Mouse (Mus musculus) embryonic facial prominence, embryonic 14.5 days (tissue): ENCODE data around the gene Fbxl13. TPM values are rescaled to one million over a fixed set of nuclear protein-coding genes. Genes with fewer than 3 reads are reported as not detected.
A peak's percentile ranks its signal among the peaks of the same experiment; 100 is the strongest.

ENCODE experiments used
- ATAC-seq: fragments of 200-750 bp; cut with Nextera tagmentation; 2 replicates; pipeline ENCODE4 v1.8.0; 2017; ENCODE audit warnings: low read depth, moderate number of reproducible peaks, moderate TSS enrichment
- DNase-seq: peaks from one replicate; pipeline ENCODE4 v3.0.0-alpha.2; 2015; ENCODE audit warnings: low spot score
- H3K27ac ChIP-seq: fragments of 300-500 bp; sonication (generic); replicated peaks from 2 replicates; pipeline ENCODE4 v1.5.1; 2014; ENCODE audit warnings: low read depth, mild to moderate bottlenecking, low read length, moderate library complexity
- H3K27me3 ChIP-seq: fragments of 300-500 bp; sonication (generic); replicated peaks from 2 replicates; pipeline ENCODE4 v1.6.1; 2014; ENCODE audit warnings: low read length; ENCODE audit not compliant: control insufficient read depth, insufficient read depth
- H3K36me3 ChIP-seq: fragments of 300-500 bp; sonication (generic); 2 replicates; pipeline ENCODE4 v1.6.1; 2014; ENCODE audit warnings: low read length, mixed read lengths; ENCODE audit not compliant: control insufficient read depth, insufficient read depth
- H3K4me1 ChIP-seq: fragments of 300-500 bp; sonication (generic); 2 replicates; pipeline ENCODE4 v1.6.1; 2014; ENCODE audit warnings: antibody characterized with exemption, low read length; ENCODE audit not compliant: control insufficient read depth, insufficient read depth
- H3K4me2 ChIP-seq: fragments of 300-500 bp; sonication (generic); 2 replicates; pipeline ENCODE4 v1.6.1; 2014; ENCODE audit warnings: low read depth, mild to moderate bottlenecking, low read length, moderate library complexity, mixed read lengths
- H3K4me3 ChIP-seq: fragments of 300-500 bp; sonication (generic); 2 replicates; pipeline ENCODE4 v1.5.1; 2014; ENCODE audit warnings: low read depth, mild to moderate bottlenecking, low read length
- H3K9ac ChIP-seq: fragments of 300-500 bp; sonication (generic); 2 replicates; pipeline ENCODE4 v1.6.1; 2014; ENCODE audit warnings: low read depth, mild to moderate bottlenecking, low read length, moderate library complexity, mixed read lengths
- H3K9me3 ChIP-seq: fragments of 300-500 bp; sonication (generic); 2 replicates; pipeline ENCODE4 v1.6.1; 2016; ENCODE audit warnings: low read length; ENCODE audit not compliant: control insufficient read depth
- WGBS: fragments of 180-500 bp; shearing (Covaris S2); extraction: QIAGEN DNeasy Blood & Tissue Kit; methylation state at CpG from one replicate; pipeline ENCODE4 v1.1.7; 2014; 5-methylcytosine and 5-hydroxymethylcytosine counted together
- polyA plus RNA-seq: library from polyadenylated mRNA; unstranded; fragments of >200 nt; fragmentation: Nextera tagmentation; extraction: Ambion mirVana; gene quantifications from 2 replicates; pipeline ENCODE4 v1.2.1, GENCODE M21; 2014

The Fbxl13 gene
- polyA plus RNA-seq, 1 experiment from 2014 or later: 0.46 TPM

DNA sequence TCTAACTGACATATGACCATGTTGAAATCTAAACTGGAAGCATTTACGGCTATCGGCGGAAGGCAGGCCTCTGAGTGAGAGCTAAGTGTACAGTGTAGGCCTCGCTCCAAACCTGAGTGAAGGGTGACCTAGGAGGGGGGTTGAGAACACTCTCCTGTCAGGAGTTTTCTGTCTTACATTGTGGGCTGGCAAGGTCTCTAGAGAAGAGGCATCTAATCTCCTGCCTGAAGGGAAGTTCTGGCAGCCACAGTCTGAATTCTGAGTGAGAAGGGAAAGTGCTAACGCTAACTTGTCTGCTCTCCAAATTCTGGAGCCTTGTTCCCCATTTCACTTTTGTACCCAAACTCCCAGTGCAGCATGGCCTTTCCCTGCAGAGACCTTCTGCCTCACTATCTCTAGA lies 156.9 kb downstream of the Fbxl13 start:
- H3K4me2 ChIP-seq: no peak overlapping the region
- H3K27ac ChIP-seq: peak overlapping the region; percentile 46; the same call in 1 of the 2 replicates
- no peak overlapping the region for H3K4me3 ChIP-seq
- 54% methylated on average over 5 of the region's 5 CpGs for WGBS
- no peaks in the 10 kb centered on the region for H3K27me3 ChIP-seq
- H3K9me3 ChIP-seq: no peaks in the 10 kb centered on the region
- no peaks in the 10 kb centered on the region for H3K36me3 ChIP-seq
- DNase-seq: no peak
- peaks cover 40% of the 10 kb centered on the region for H3K4me1 ChIP-seq
- no peak overlapping the region for H3K9ac ChIP-seq
- ATAC-seq: no peak

DNA sequence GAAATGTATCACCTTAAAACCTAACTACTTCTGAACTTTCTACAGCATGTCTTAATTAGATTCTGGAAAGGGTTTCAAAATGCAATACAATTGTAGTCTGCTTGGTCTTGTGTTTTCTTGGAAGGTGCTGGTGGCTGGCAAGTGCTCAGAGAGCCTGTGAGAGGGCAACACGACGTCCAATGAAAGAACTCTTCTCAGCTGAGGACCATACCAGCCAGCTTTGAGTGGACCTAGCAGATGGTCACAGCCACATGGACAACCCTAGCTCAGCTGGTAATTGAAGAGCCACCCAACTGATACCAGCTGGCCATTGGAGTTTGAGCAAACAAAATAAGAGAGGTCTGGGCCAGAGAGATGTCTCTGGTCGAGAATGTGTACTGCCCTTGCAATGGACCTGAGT lies 157.7 kb downstream of the Fbxl13 start:
- peaks cover 40% of the 10 kb centered on the region for H3K4me1 ChIP-seq
- no peak overlapping the region for H3K4me3 ChIP-seq
- no peaks in the 10 kb centered on the region for H3K36me3 ChIP-seq
- no peaks in the 10 kb centered on the region for H3K9me3 ChIP-seq
- H3K27me3 ChIP-seq: no peaks in the 10 kb centered on the region
- no peak overlapping the region for H3K4me2 ChIP-seq
- 84% methylated on average over 3 of the region's 3 CpGs for WGBS
- no peak for ATAC-seq
- H3K27ac ChIP-seq: peak overlapping the region; percentile 75
- H3K9ac ChIP-seq: no peak overlapping the region
- DNase-seq: no peak

DNA sequence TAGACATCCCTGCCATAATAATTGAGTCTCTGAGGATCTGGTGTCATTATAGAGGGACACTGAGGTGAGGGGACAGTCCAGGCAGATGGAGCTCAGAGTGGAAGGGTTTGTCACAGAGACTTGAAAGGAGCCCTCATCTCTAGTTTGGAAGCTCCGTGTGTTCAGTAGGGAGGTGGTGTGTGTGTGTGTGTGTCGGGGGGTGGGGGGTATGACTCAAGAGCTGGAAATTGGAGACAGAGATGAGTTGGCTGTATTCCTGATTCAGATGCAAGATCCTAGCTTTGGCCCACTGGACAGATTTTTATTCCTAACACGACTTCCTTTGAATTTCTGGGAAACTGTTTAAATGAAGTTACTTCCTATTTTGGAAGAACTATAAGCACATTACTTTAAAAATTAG lies 158.1 kb downstream of the Fbxl13 start:
- no peaks in the 10 kb centered on the region for H3K27me3 ChIP-seq
- H3K27ac ChIP-seq: peak overlapping the region; percentile 75
- peak; percentile 78 for DNase-seq
- no peak overlapping the region for H3K4me3 ChIP-seq
- H3K4me1 ChIP-seq: peaks cover 43% of the 10 kb centered on the region
- H3K4me2 ChIP-seq: no peak overlapping the region; the same call in 1 of the 2 replicates
- no peak overlapping the region for H3K9ac ChIP-seq
- ATAC-seq: peak; percentile 62; the same call in 1 of the 2 replicates
- WGBS: 46% methylated on average over 3 of the region's 3 CpGs
- H3K36me3 ChIP-seq: no peaks in the 10 kb centered on the region
- H3K9me3 ChIP-seq: no peaks in the 10 kb centered on the region

DNA sequence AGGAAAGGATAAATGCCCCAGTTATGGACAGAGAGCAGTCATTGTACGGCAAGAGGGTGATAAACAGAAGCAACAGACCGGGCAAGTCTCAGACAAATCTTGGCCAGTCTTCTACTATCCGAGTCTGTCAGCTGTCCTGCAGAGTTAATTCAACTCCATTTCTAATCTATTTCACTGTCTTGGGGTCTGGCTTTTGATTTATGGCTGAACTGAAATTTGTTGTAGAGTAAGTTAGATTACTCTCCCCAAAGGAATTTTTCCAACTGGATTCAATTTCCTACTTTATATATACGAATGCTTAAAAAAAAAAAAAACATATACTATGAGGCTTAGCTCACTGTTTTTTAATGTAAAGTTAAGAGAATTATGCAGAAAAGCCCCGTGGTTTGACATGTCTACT lies 158.6 kb downstream of the Fbxl13 start:
- peak; percentile 44; the same call in 1 of the 2 replicates for ATAC-seq
- Histone ChIP-seq H3K9me3 (no peaks in the 10 kb centered on the region), H3K9ac (no peak overlapping the region), H3K4me2 (0 out of 2 replicates have a peak overlapping the region, but pooled peaks have one; percentile 4), H3K27me3 (no peaks in the 10 kb centered on the region), H3K27ac (peak overlapping the region; percentile 75; the same call in 1 of the 2 replicates), H3K36me3 (no peaks in the 10 kb centered on the region), H3K4me1 (peaks cover 43% of the 10 kb centered on the region), H3K4me3 (no peak overlapping the region)
- 31% methylated on average over 5 of the region's 5 CpGs for WGBS
- peak; percentile 81 for DNase-seq

DNA sequence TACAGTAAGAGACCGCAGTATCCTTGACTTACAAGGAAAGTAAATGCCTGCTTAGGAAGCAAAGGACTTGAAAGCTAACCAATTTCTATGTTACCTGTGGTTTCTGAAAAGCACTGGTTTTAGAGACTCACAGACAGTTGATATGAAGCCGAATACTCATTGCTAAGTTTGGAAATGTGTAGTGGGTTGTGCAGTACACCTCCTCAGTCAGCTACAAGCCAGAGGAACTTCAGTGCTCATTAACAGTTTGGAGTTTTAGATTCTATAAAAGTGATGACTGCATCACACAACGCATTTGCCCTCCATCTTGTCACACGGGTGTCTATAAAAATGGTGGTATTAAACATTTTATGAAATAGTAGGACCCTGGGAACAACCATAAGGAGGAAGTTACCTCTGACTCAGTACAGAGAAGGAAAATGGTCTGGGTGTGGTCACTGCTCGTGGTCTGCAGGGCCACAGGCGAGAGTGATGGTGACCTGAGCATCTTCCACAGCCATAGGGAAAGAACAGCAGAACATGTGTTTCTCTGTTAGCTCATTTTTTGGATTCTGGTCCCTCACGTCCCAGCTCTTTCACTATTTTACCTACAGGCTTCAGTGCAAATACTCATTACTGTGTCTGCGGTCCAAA lies 160.1 kb downstream of the Fbxl13 start:
- H3K27ac ChIP-seq: no peak overlapping the region
- H3K9ac ChIP-seq: no peak overlapping the region
- DNase-seq: no peak
- no peak for ATAC-seq
- H3K4me1 ChIP-seq: peaks cover 45% of the 10 kb centered on the region
- no peak overlapping the region for H3K4me2 ChIP-seq
- WGBS: 87% methylated on average over 8 of the region's 8 CpGs
- H3K4me3 ChIP-seq: no peak overlapping the region
- H3K36me3 ChIP-seq: no peaks in the 10 kb centered on the region
- no peaks in the 10 kb centered on the region for H3K27me3 ChIP-seq
- no peaks in the 10 kb centered on the region for H3K9me3 ChIP-seq

DNA sequence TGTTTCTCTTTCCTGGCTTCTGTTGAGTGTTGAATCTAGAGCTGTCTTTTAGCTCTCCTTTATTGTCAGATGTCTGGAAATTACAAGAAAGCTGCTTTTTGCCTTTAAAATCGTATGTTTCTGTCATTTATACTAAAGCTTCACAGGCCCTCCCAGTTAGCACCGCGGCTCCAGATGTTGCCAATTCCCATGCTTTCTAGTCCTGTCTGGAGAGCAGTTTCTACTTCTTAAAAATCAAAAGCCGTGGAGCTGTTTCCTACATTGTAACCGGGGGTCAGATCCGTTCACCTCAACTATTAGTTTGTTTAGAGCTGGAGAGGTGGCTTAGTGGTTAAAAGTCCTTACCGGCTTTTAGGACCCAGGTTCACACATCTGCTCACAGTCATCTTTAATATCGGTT lies 162.2 kb downstream of the Fbxl13 start:
- ATAC-seq: no peak

DNA sequence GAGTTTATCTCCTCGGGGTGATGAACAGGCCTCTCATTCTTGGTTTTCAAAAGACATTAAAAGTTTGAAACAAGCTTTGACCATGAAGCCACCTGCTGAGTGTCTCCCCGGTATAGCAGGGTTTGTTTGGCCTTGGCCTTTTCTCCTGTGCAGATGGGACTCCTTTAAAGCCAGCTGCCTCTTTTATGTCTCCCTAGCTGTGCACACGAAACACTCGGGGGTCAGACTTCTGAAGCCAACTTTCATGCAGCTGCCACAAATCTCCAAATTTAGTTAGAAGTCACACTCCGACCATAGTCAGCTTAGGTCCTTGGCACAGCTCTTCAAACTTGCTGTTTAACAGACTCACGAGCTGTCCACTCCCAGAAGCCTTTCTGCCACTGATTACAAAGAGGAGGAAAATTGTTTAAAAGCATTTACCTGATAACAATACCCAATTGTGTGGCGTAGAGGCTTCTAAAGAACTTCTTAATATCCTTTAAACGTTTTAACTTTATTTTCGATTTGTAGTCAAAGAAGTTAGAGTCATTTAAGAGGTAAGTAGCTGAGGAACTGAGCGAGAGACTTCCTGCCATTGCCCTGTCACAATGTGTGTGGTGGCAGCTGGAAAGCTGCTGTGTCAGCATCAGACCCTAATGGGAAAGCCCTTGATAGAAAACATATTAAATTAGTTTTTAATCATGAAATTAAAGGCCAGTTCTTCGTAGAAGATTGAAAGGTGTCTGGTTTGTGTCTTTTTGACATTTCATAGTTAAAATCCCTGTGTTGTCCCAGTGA lies 162.8 kb downstream of the Fbxl13 start:
- ATAC-seq (no peak), DNase-seq (peak; percentile 59)
- Histone ChIP-seq H3K27me3 (no peaks in the 10 kb centered on the region), H3K4me2 (no peak overlapping the region), H3K36me3 (no peaks in the 10 kb centered on the region), H3K9me3 (no peaks in the 10 kb centered on the region), H3K4me3 (no peak overlapping the region), H3K4me1 (peaks cover 26% of the 10 kb centered on the region), H3K27ac (no peak overlapping the region; the same call in 1 of the 2 replicates), H3K9ac (no peak overlapping the region)
- 50% methylated on average over 11 of the region's 11 CpGs for WGBS

More for the DNA sequence above, 162.2 kb downstream of the Fbxl13 start:
- no peaks in the 10 kb centered on the region for H3K36me3 ChIP-seq
- H3K9me3 ChIP-seq: no peaks in the 10 kb centered on the region
- DNase-seq: no peak
- no peak overlapping the region for H3K9ac ChIP-seq
- no peaks in the 10 kb centered on the region for H3K27me3 ChIP-seq
- WGBS: 40% methylated on average over 8 of the region's 8 CpGs
- H3K4me1 ChIP-seq: peaks cover 26% of the 10 kb centered on the region
- H3K4me2 ChIP-seq: no peak overlapping the region
- no peak overlapping the region for H3K4me3 ChIP-seq
- no peak overlapping the region; the same call in 1 of the 2 replicates for H3K27ac ChIP-seq

DNA sequence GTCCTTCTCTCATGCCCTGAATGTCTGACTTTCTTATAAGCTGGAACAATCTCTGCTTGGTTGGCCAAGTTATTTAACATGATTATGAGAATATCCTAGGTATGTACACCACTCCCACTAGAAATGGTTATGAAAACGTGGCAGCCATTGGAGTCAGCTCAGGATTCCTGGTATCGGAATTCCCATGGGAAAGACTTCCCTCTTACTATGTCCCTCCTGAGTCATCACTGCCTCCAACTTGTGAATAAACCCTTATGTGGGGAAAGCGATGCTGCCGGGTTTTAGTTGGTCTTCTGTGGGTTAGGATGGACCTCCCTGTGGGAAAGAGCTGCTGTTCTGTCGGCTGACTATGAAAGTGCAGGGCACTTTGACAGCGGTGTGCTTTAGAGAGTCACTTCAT lies 163.9 kb downstream of the Fbxl13 start:
- H3K4me1 ChIP-seq: peaks cover 18% of the 10 kb centered on the region
- no peak overlapping the region for H3K4me3 ChIP-seq
- no peak overlapping the region for H3K4me2 ChIP-seq
- no peaks in the 10 kb centered on the region for H3K9me3 ChIP-seq
- no peak overlapping the region for H3K9ac ChIP-seq
- DNase-seq (no peak), ATAC-seq (no peak)
- WGBS: 77% methylated on average over 6 of the region's 6 CpGs
- no peaks in the 10 kb centered on the region for H3K27me3 ChIP-seq
- H3K27ac ChIP-seq: no peak overlapping the region
- no peaks in the 10 kb centered on the region for H3K36me3 ChIP-seq
